13 mouse cellular contexts compared by ENCODE assay signal in the genomic region with DNA sequence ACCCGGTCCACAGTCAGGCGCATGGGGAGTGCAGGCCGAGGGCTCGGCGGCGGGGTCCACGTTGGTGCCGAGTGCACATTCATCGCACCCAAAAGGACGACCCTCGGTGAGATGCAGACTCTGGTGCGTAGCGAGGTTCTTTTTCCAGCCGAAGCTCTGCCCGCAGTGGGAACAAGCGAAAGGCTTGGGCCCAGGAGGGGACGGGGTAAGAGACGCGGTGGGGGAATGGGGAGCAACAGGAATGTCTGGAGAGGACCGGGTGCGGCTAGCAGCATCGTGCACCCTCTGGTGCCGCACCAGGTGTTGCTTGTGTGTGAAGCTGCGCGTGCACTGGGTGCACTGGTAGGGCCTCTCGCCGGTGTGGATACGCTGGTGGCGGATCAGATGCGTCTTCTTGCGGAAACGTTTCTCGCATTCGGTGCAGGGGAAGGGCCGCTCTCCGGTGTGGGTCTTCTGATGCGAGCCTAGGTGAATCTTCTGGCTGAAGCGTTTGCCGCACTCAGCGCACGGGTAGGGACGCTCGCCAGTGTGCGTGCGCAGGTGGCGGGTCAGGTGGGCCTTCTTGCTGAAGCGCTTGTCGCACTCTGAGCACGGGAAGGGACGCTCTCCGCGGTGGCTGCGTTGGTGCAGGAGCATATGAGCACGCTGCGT. TPM values are rescaled to one million over a fixed set of nuclear protein-coding genes. Genes with fewer than 3 reads are reported as not detected.
A peak's percentile ranks its signal among the peaks of the same experiment; 100 is the strongest.
DNase-seq lines count a peak whose midpoint lies in the region; ATAC-seq and TF ChIP-seq lines count a peak whose summit lies in the region.
"Had no signal": no experiment of that assay in that cellular context is flagged by ENCODE, and none has a peak within 500 bp of the region (broad histone marks: within the 10 kb centered on the region; RNA-seq: fewer than 3 reads in every experiment).

No protein-coding gene starts in this region.

- WGBS in heart, embryonic 10.5 days = 15% methylated on average over 55 of the region's 55 CpGs
- 18% methylated on average over 55 of the region's 55 CpGs for WGBS in forebrain, embryonic 13.5 days

- H3K27ac ChIP-seq in heart, embryonic 10.5 days = peak overlapping the region; percentile 16
- H3K27ac ChIP-seq in ES-E14 (ENCODE audit: insufficient read depth, low read depth, low read length, poor library complexity, severe bottlenecking) = no peak overlapping the region
- H3K27ac ChIP-seq in forebrain, embryonic 13.5 days = no peak overlapping the region

- H3K4me2 ChIP-seq in forebrain, embryonic 13.5 days = peak overlapping the region; percentile 43

- DNase-seq in heart, embryonic 10.5 days (ENCODE audit: low spot score) = no peak
- no peak for DNase-seq in heart, adult 11 months
- peak; percentile 43 for DNase-seq in ES-E14 (ENCODE audit: low read depth, low spot score)
- DNase-seq in mesoderm, embryonic 11.5 days (ENCODE audit: low read depth, low spot score) = peak; percentile 32
- DNase-seq in kidney, postnatal 25 days = no peak
- DNase-seq: adrenal gland, postnatal 25 days; lung, postnatal 10 days; right cerebral cortex, adult 18-20 months; thymus, adult 2 months had no signal

- peaks cover 62% of the 10 kb centered on the region for H3K27me3 ChIP-seq in heart, embryonic 10.5 days (ENCODE audit: insufficient read depth, poor library complexity, severe bottlenecking)
- H3K27me3 ChIP-seq in forebrain, embryonic 13.5 days = peaks cover 32% of the 10 kb centered on the region

- H3K4me1 ChIP-seq in heart, embryonic 10.5 days = peaks cover 51% of the 10 kb centered on the region
- H3K4me1 ChIP-seq in ES-E14 (ENCODE audit: control insufficient read depth in 2 of 2, insufficient read depth in 2 of 2, low read length in 2 of 2, poor library complexity in 1 of 2) = peaks cover 2 to 19% of the 10 kb centered on the region in 2 experiments; a peak in 2 of 4 replicates
- peaks cover 37% of the 10 kb centered on the region for H3K4me1 ChIP-seq in forebrain, embryonic 13.5 days

- in situ Hi-C loops in ES-E14 (cut with MboI; ENCODE audit: low sequenced_read_pairs in 2 of 2, unreplicated experiment in 2 of 2) = no loop called here

- H3K9ac ChIP-seq in ES-E14 (ENCODE audit: insufficient read depth, low read depth, low read length, poor library complexity, severe bottlenecking) = peak overlapping the region; percentile 45
- 0 out of 2 replicates have a peak overlapping the region, but pooled peaks have one; percentile 5 for H3K9ac ChIP-seq in forebrain, embryonic 13.5 days

- no peaks in the 10 kb centered on the region for H3K9me3 ChIP-seq in heart, embryonic 10.5 days
- H3K9me3 ChIP-seq in ES-E14 (ENCODE audit: control insufficient read depth, insufficient read depth, low read depth, low read length) = no peaks in the 10 kb centered on the region
- H3K9me3 ChIP-seq in forebrain, embryonic 13.5 days (replicated peaks) = no peaks in the 10 kb centered on the region

- peak overlapping the region; percentile 52 for H3K4me3 ChIP-seq in heart, embryonic 10.5 days
- H3K4me3 ChIP-seq in ES-E14 (ENCODE audit: insufficient read depth in 1 of 2, low read depth in 1 of 2, low read length in 2 of 2, poor library complexity in 1 of 2, severe bottlenecking in 1 of 2) = peak overlapping the region; percentile 64 to 76
- H3K4me3 ChIP-seq in forebrain, embryonic 13.5 days = peak overlapping the region; percentile 19

- ATAC-seq in forebrain, embryonic 13.5 days = 0 out of 2 replicates have a peak, but pooled peaks have one; percentile 11
- ATAC-seq in activated CD4-positive, CD25-positive, alpha-beta regulatory T cell, adult 4 months = no peak
- no peak for ATAC-seq in cerebellum, adult (ENCODE audit: insufficient number of reproducible peaks, low FRiP score, low TSS enrichment)

- peaks cover 47% of the 10 kb centered on the region for H3K36me3 ChIP-seq in heart, embryonic 10.5 days
- no peaks in the 10 kb centered on the region for H3K36me3 ChIP-seq in ES-E14 (ENCODE audit: control insufficient read depth, insufficient read depth, low read length, poor library complexity, severe bottlenecking)
- peaks cover 42% of the 10 kb centered on the region for H3K36me3 ChIP-seq in forebrain, embryonic 13.5 days (ENCODE audit: poor library complexity, severe bottlenecking)

TF ChIP-seq in ES-E14, 5 proteins besides CTCF, POLR2A, EP300 and RAD21:
- TF ChIP-seq ZNF384 (IDR thresholded peaks at IDR 0.05; ENCODE audit: low read depth, low read length) (no peak), CHD2 (IDR thresholded peaks at IDR 0.05; ENCODE audit: low read depth, low read length) (no peak), MAFK (IDR thresholded peaks at IDR 0.05; ENCODE audit: insufficient read depth, low read depth, low read length) (no peak), HCFC1 (IDR thresholded peaks at IDR 0.05; ENCODE audit: borderline replicate concordance, insufficient read depth, low read length) (no peak), ZC3H11A (IDR thresholded peaks at IDR 0.05; ENCODE audit: borderline replicate concordance, low read depth, low read length) (no peak)

RNA-seq across cellular contexts. Expression of gene Zfp467, which starts 7.0 kb away (rescaled TPM):
- 13.4 and 13.9 TPM in 2 replicates for polyA plus RNA-seq in heart, embryonic 10.5 days (2016; fragmentation: Nextera tagmentation; extraction: Ambion mirVana)
- 0.53 and 1.3 TPM in 2 replicates for total RNA-seq in ES-E14 (2012; rRNA removed)
- polyA plus RNA-seq in forebrain, embryonic 13.5 days (2015; fragmentation: Nextera tagmentation; extraction: Ambion mirVana) = 23.9 and 25.6 TPM in 2 replicates
- 1 to 10 TPM; 7.4 to 9.7 TPM for polyA plus RNA-seq in activated CD4-positive, CD25-positive, alpha-beta regulatory T cell, adult 4 months (2017; shearing (Covaris generic))

RNA-seq across cellular contexts. Expression of gene Sspo, which starts 9.4 kb away (rescaled TPM):
- polyA plus RNA-seq in heart, embryonic 10.5 days (2016; fragmentation: Nextera tagmentation; extraction: Ambion mirVana) = 0.15 and 0.64 TPM in 2 replicates
- 0.27 and 1.2 TPM in 2 replicates for total RNA-seq in ES-E14 (2012; rRNA removed)
- 0.24 and 0.25 TPM in 2 replicates for polyA plus RNA-seq in forebrain, embryonic 13.5 days (2015; fragmentation: Nextera tagmentation; extraction: Ambion mirVana)
- polyA plus RNA-seq in activated CD4-positive, CD25-positive, alpha-beta regulatory T cell, adult 4 months (2017; shearing (Covaris generic)) = under 1 TPM; 0.04 to 0.55 TPM
- total RNA-seq: hematopoietic stem cell, adult 5-6 weeks had no signal

RNA-seq across cellular contexts. Expression of gene Krba1, which starts 43.2 kb away (rescaled TPM):
- 17.5 and 25.6 TPM in 2 replicates for polyA plus RNA-seq in heart, embryonic 10.5 days (2016; fragmentation: Nextera tagmentation; extraction: Ambion mirVana)
- total RNA-seq in ES-E14 (2012; rRNA removed) = 22.8 and 24.9 TPM in 2 replicates
- polyA plus RNA-seq in forebrain, embryonic 13.5 days (2015; fragmentation: Nextera tagmentation; extraction: Ambion mirVana) = 21.1 and 25.4 TPM in 2 replicates
- polyA plus RNA-seq in activated CD4-positive, CD25-positive, alpha-beta regulatory T cell, adult 4 months (2017; shearing (Covaris generic)) = 10 to 100 TPM in 1 of 2 experiments, 1 to 10 TPM in 1; 9.8 to 11.1 TPM

Comparison
In these comparisons a context has a peak if more than half of its experiments do, and no peak if none do; other contexts are left out.
1. DNase-seq: peak in ES-E14 (single experiment) and mesoderm, embryonic 11.5 days (single experiment); none in heart, embryonic 10.5 days (single experiment), heart, adult 11 months (single experiment) and kidney, postnatal 25 days (0 of 2).
2. H3K4me3 ChIP-seq: peak in every context shown above with its lines; median percentile 70 in ES-E14; 52 in heart, embryonic 10.5 days; 19 in forebrain, embryonic 13.5 days.